Mouse (Mus musculus) stomach, postnatal 0 days (tissue): ENCODE measurements around the gene Aicda. TPM values are rescaled to one million over a fixed set of nuclear protein-coding genes. Genes with fewer than 3 reads are reported as not detected.

Experiments
- ATAC-seq: fragments of 200-750 bp; cut with Nextera tagmentation; 2 replicates; pipeline ENCODE4 v1.8.0; 2017; ENCODE audit not compliant: low FRiP score, low TSS enrichment
- DNase-seq: peaks from one replicate; pipeline ENCODE4 v3.0.0-alpha.2; 2016; ENCODE audit warnings: low spot score
- H3K27ac ChIP-seq: fragments of 300-500 bp; sonication (generic); replicated peaks from 2 replicates; pipeline ENCODE4 v1.5.1; 2014; ENCODE audit warnings: mild to moderate bottlenecking, control low read depth
- H3K27me3 ChIP-seq: fragments of 300-500 bp; sonication (generic); 2 replicates; pipeline ENCODE4 v1.6.1; 2014; ENCODE audit warnings: low read length; ENCODE audit not compliant: control insufficient read depth, insufficient read depth
- H3K36me3 ChIP-seq: fragments of 300-500 bp; sonication (generic); 2 replicates; pipeline ENCODE4 v1.6.1; 2014; ENCODE audit warnings: low read length, mixed read lengths; ENCODE audit not compliant: control insufficient read depth, insufficient read depth
- H3K4me1 ChIP-seq: fragments of 300-500 bp; sonication (generic); replicated peaks from 2 replicates; pipeline ENCODE4 v1.6.1; 2014; ENCODE audit warnings: antibody characterized with exemption; ENCODE audit not compliant: control insufficient read depth, insufficient read depth
- H3K4me2 ChIP-seq: fragments of 300-500 bp; sonication (generic); replicated peaks from 2 replicates; pipeline ENCODE4 v1.6.1; 2014; ENCODE audit warnings: low read depth, mild to moderate bottlenecking, control low read depth, moderate library complexity
- H3K4me3 ChIP-seq: fragments of 300-500 bp; sonication (generic); 2 replicates; pipeline ENCODE4 v1.5.1; 2014; ENCODE audit warnings: low read depth, low read length, control low read depth
- H3K9ac ChIP-seq: fragments of 300-500 bp; sonication (generic); 2 replicates; pipeline ENCODE4 v1.6.1; 2014; ENCODE audit warnings: mild to moderate bottlenecking, low read length, control low read depth, mixed read lengths
- H3K9me3 ChIP-seq: fragments of 300-500 bp; sonication (generic); 2 replicates; pipeline ENCODE4 v1.6.1; 2016; ENCODE audit warnings: low read length; ENCODE audit not compliant: control insufficient read depth
- CTCF ChIP-seq: IDR thresholded peaks from 2 replicates; pipeline ENCODE4 v1.5.1; 2016; ENCODE audit warnings: antibody characterized with exemption, low read depth, mild to moderate bottlenecking, moderate library complexity
- EP300 ChIP-seq: optimal IDR thresholded peaks from 2 replicates; pipeline ENCODE3; 2016; ENCODE audit warnings: antibody characterized with exemption
- WGBS: fragments of 180-500 bp; shearing (Covaris S2); extraction: QIAGEN DNeasy Blood & Tissue Kit; methylation state at CpG from one replicate; pipeline ENCODE4 v1.1.7; 2014; 5-methylcytosine and 5-hydroxymethylcytosine counted together
- polyA plus RNA-seq: library from polyadenylated mRNA; unstranded; fragments of >200 nt; fragmentation: Nextera tagmentation; extraction: Ambion mirVana; gene quantifications from 2 replicates; pipeline ENCODE4 v1.2.1, GENCODE M21; 2015

Aicda gene
- polyA plus RNA-seq, 1 experiment from 2014 or later = not detected

GRCm38 (mm10) chr6:122599054-122599737 lies 45.6 kb downstream of the Aicda start:
- Histone ChIP-seq H3K4me2 (no peak overlapping the region), H3K4me1 (no peaks in the 10 kb centered on the region), H3K9me3 (no peaks in the 10 kb centered on the region), H3K27ac (no peak overlapping the region), H3K36me3 (no peaks in the 10 kb centered on the region), H3K27me3 (no peaks in the 10 kb centered on the region), H3K4me3 (no peak overlapping the region), H3K9ac (no peak overlapping the region)
- ATAC-seq = no peak
- 82% methylated on average over 9 of the region's 9 CpGs for WGBS
- TF ChIP-seq EP300 (no peak), CTCF (no peak)
- no peak for DNase-seq

DNA sequence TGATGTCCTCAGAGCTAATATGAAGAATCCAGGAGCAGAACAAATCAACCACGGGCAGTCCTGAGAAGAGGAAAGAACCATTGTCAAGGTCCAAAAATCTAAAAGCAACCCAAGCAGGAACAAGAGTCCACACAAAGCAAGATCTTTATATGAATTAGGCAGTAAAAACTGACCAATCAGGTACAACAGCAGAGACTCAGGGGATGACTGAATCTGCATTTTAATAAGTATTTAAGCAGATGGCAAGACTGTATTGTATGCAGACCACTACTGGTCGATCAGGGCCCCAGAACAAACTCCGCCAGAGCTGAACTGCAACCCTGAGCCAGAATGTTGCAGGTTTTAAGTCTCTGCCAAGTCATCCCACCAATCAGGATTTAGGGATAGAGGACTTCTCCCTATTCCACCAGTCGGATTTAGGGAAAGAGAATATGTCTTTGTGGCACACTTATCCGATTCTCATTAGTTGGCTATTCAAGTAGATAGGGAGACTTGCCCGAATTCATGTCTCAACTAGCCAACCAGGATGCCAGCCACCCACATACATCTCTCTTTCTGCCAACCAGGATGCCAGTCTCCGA lies 46.6 kb downstream of the Aicda start:
- no peak overlapping the region for H3K27ac ChIP-seq
- TF ChIP-seq EP300 = no peak
- no peak for TF ChIP-seq CTCF
- H3K27me3 ChIP-seq = no peaks in the 10 kb centered on the region
- no peak overlapping the region for H3K4me3 ChIP-seq
- H3K4me2 ChIP-seq = no peak overlapping the region
- no peaks in the 10 kb centered on the region for H3K36me3 ChIP-seq
- DNase-seq (no peak), ATAC-seq (no peak)
- no peaks in the 10 kb centered on the region for H3K9me3 ChIP-seq
- no peak overlapping the region for H3K9ac ChIP-seq
- no peaks in the 10 kb centered on the region for H3K4me1 ChIP-seq
- 78% methylated on average over 7 of the region's 7 CpGs for WGBS

DNA sequence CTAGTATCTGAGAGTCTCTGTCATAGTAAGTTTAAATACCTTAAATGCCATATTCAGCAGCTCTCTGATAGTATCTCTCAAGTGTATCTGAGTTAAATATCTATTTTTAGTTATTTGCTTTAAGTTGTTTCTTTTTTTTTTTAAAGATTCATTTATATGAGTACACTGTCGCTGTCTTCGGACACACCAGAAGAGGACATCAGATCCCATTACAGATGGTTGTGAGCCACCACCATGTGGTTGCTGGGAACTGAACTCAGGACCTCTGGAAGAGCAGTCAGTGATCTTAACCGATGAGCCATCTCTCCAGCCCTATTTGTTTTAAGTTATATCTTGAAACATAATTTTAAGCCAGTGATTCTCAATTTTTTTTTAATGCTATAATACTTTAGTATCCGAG lies 47.4 kb downstream of the Aicda start:
- ATAC-seq = no peak
- H3K9me3 ChIP-seq = no peaks in the 10 kb centered on the region
- no peak overlapping the region for H3K9ac ChIP-seq
- no peak for DNase-seq
- H3K4me1 ChIP-seq = no peaks in the 10 kb centered on the region
- H3K27me3 ChIP-seq = no peaks in the 10 kb centered on the region
- 86% methylated on average over 4 of the region's 4 CpGs for WGBS
- no peaks in the 10 kb centered on the region for H3K36me3 ChIP-seq
- no peak overlapping the region for H3K27ac ChIP-seq
- no peak overlapping the region for H3K4me2 ChIP-seq
- TF ChIP-seq EP300 = no peak
- no peak overlapping the region for H3K4me3 ChIP-seq

DNA sequence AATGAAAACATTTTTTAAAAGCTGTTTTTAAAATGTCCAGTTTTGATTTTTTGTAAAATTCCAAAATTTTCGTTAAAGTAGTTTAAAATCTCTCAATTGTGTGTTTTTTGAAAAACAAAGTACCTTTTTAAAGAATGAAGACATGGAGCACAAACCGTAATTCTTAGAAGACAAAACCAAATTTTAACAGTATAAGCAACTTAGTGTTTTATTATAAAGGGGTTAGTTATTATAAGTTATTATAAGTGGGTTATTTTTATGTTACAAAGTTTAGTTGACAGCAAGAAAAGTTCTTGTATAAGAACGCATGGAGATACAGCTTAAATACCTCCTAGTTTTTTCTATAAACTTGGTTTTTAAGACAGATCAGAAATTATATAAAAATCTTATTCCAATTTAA lies 48.0 kb downstream of the Aicda start:
- Histone ChIP-seq H3K9ac (no peak overlapping the region), H3K27me3 (no peaks in the 10 kb centered on the region), H3K36me3 (no peaks in the 10 kb centered on the region), H3K9me3 (no peaks in the 10 kb centered on the region), H3K4me2 (peak overlapping the region; percentile 58), H3K27ac (no peak overlapping the region), H3K4me3 (peak overlapping the region; percentile 55), H3K4me1 (no peaks in the 10 kb centered on the region)
- no peak for TF ChIP-seq EP300
- no peak for TF ChIP-seq CTCF
- 77% methylated on average over 3 of the region's 3 CpGs for WGBS
- ATAC-seq (no peak), DNase-seq (no peak)

- TF ChIP-seq CTCF (no peak), EP300 (no peak)
- Histone ChIP-seq H3K4me1 (no peaks in the 10 kb centered on the region), H3K36me3 (no peaks in the 10 kb centered on the region), H3K9me3 (no peaks in the 10 kb centered on the region), H3K27ac (peak within 1 kb of the TSS; percentile 88), H3K4me3 (peak within 1 kb of the TSS; percentile 55), H3K27me3 (no peaks in the 10 kb centered on the region), H3K9ac (peak within 1 kb of the TSS; percentile 61), H3K4me2 (peak within 1 kb of the TSS; percentile 58)
- ATAC-seq (peak; percentile 88), DNase-seq (peak; percentile 79)
- WGBS = 1% methylated on average over 22 of the region's 22 CpGs
These were observed 48.8 kb downstream of the Aicda start, which contains the start of gene Apobec1 for GRCm38 (mm10) chr6:122602242-122602991. TSS of gene Apobec1 (minus strand) at chr6:122602444.

DNA sequence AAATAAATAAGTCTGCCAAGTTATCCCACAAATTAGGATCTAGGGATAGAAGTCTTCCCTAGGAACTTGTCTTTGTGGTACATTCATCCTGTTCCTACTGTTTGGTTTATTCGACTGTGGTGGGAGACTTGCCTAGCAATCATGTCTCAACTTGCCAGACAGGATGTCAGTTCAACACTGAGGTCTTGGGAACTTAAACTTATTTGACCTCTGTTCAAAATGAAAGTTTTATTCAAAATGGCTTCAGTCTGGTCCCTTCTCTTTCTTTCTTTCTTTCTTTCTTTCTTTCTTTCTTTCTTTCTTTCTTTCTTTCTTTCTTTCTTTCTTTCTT lies 49.4 kb downstream of the Aicda start:
- H3K4me2 ChIP-seq = peak overlapping the region; percentile 58
- WGBS = 0% methylated on average over 1 of the region's 1 CpGs
- ATAC-seq (no peak), DNase-seq (no peak)
- H3K9me3 ChIP-seq = no peaks in the 10 kb centered on the region
- H3K27me3 ChIP-seq = no peaks in the 10 kb centered on the region
- H3K36me3 ChIP-seq = no peaks in the 10 kb centered on the region
- H3K9ac ChIP-seq = no peak overlapping the region
- peak overlapping the region; percentile 88 for H3K27ac ChIP-seq
- H3K4me1 ChIP-seq = no peaks in the 10 kb centered on the region
- H3K4me3 ChIP-seq = peak overlapping the region; percentile 55
- no peak for TF ChIP-seq EP300
- no peak for TF ChIP-seq CTCF
